Mouse (Mus musculus) ES-E14 (cell line): Measurements from ENCODE around the gene Rccd1.

Source experiments
- HCFC1 ChIP-seq: IDR thresholded peaks from 2 replicates; pipeline ENCODE4 v1.6.1; 2012; ENCODE audit warnings: low read length, inconsistent platforms, borderline replicate concordance; ENCODE audit not compliant: insufficient read depth
- MAFK ChIP-seq: IDR thresholded peaks from 2 replicates; pipeline ENCODE4 v1.6.1; 2014; ENCODE audit warnings: mild to moderate bottlenecking, low read depth, low read length, inconsistent platforms; ENCODE audit not compliant: insufficient read depth

GRCm38 (mm10) chr7:80283226-80283918, 40.9 kb downstream of the Rccd1 start:
- no peak for TF ChIP-seq MAFK
- TF ChIP-seq HCFC1, result no peak
